Mouse (Mus musculus) intestine, embryonic 14.5 days (tissue): ENCODE results near the gene Atp13a2. TPM values are rescaled to one million over a fixed set of nuclear protein-coding genes. Genes with fewer than 3 reads are reported as not detected.

Source experiments
- ATAC-seq: fragments of 200-750 bp; cut with Nextera tagmentation; replicated peaks from 2 replicates; pipeline ENCODE4 v1.8.0; 2017; ENCODE audit warnings: low read depth, moderate number of reproducible peaks, moderate TSS enrichment, moderate library complexity; ENCODE audit not compliant: low FRiP score, low TSS enrichment
- DNase-seq: peaks from one replicate; pipeline ENCODE4 v3.0.0-alpha.2; 2018; ENCODE audit warnings: low spot score
- H3K27ac ChIP-seq: fragments of 300-500 bp; sonication (generic); 2 replicates; pipeline ENCODE4 v1.5.1; 2014; ENCODE audit warnings: low read depth, mild to moderate bottlenecking, control low read depth
- H3K27me3 ChIP-seq: fragments of 300-500 bp; sonication (generic); replicated peaks from 2 replicates; pipeline ENCODE4 v1.6.1; 2014; ENCODE audit warnings: low read length, control low read depth; ENCODE audit not compliant: control insufficient read depth, insufficient read depth
- H3K36me3 ChIP-seq: fragments of 300-500 bp; sonication (generic); 2 replicates; pipeline ENCODE4 v1.6.1; 2014; ENCODE audit warnings: low read length, control low read depth; ENCODE audit not compliant: control insufficient read depth, insufficient read depth
- H3K4me1 ChIP-seq: fragments of 300-500 bp; sonication (generic); replicated peaks from 2 replicates; pipeline ENCODE4 v1.6.1; 2014; ENCODE audit warnings: low read length, control low read depth, mixed read lengths; ENCODE audit not compliant: control insufficient read depth, insufficient read depth
- H3K4me2 ChIP-seq: fragments of 300-500 bp; sonication (generic); 2 replicates; pipeline ENCODE4 v1.6.1; 2014; ENCODE audit warnings: low read length
- H3K4me3 ChIP-seq: fragments of 300-500 bp; sonication (generic); 2 replicates; pipeline ENCODE4 v1.5.1; 2014; ENCODE audit warnings: low read depth, low read length, control low read depth, mixed read lengths
- H3K9ac ChIP-seq: fragments of 300-500 bp; sonication (generic); 2 replicates; pipeline ENCODE4 v1.6.1; 2014; ENCODE audit warnings: mild to moderate bottlenecking, low read length
- H3K9me3 ChIP-seq: fragments of 300-500 bp; sonication (generic); 2 replicates; pipeline ENCODE4 v1.6.1; 2016; ENCODE audit warnings: low read length, control low read depth; ENCODE audit not compliant: control insufficient read depth
- WGBS: fragments of 180-500 bp; shearing (Covaris S2); extraction: QIAGEN DNeasy Blood & Tissue Kit; methylation state at CpG from one replicate; pipeline ENCODE4 v1.1.7; 2014; 5-methylcytosine and 5-hydroxymethylcytosine counted together
- polyA plus RNA-seq: library from polyadenylated mRNA; unstranded; fragments of >200 nt; fragmentation: Nextera tagmentation; extraction: Ambion mirVana; gene quantifications from 2 replicates; pipeline ENCODE4 v1.2.1, GENCODE M21; 2014

Gene Atp13a2
- polyA plus RNA-seq, 1 experiment from 2014 or later: 40.0 TPM

DNA sequence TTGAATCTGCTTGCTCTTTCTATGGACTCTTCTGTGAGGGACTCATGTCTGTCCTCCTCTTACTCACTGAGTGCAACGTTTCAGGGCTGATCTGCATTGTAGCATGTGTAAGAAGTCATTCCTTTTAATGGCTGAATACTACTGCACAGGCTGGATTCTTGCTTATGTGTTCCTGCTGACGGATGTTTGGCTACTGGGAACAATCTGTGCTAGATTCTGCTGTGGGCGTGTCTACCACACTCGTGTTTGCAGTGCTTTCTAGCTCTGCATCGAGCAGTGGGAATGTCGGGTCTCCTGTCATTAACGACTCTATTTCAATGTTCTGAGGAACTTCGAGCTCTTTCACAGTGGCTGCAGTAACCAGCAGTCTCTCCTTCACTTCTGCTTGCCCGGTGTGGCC is 37.4 kb downstream of the Atp13a2 start:
- Histone ChIP-seq H3K4me2 (no peak overlapping the region), H3K9me3 (no peaks in the 10 kb centered on the region), H3K9ac (no peak overlapping the region), H3K4me3 (no peak overlapping the region), H3K27ac (no peak overlapping the region), H3K27me3 (no peaks in the 10 kb centered on the region), H3K36me3 (peaks cover 15% of the 10 kb centered on the region; the same call in 1 of the 2 replicates), H3K4me1 (peaks cover 26% of the 10 kb centered on the region)
- no peak for DNase-seq
- WGBS: 65% methylated on average over 9 of the region's 9 CpGs
- no peak for ATAC-seq

DNA sequence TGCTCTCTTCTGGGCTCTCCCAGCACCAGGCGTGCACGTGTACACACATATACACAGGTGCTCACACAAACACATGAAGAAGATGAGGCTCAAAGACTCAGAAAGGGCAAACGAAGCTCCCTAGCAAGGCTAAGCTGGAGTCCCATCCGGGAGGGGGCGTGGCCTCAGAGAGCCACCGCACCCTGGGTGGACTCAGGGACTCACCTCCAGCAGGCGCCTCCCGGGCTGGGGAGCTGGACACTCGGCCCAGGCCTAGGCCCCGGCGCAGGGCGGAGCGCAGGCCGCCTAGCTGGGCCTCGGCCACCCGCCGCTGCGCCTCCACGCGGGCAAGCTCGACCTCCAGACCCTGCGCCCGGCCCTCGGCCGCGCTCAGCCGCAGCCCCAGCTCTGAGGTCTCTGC is 38.3 kb downstream of the Atp13a2 start:
- 0 out of 2 replicates have a peak, but pooled peaks cover 23% of the 10 kb centered on the region for H3K36me3 ChIP-seq
- 83% methylated on average over 27 of the region's 27 CpGs for WGBS
- no peak overlapping the region for H3K4me3 ChIP-seq
- ATAC-seq: no peak
- no peak overlapping the region for H3K4me2 ChIP-seq
- H3K27me3 ChIP-seq: no peaks in the 10 kb centered on the region
- DNase-seq: no peak
- no peak overlapping the region for H3K9ac ChIP-seq
- H3K27ac ChIP-seq: no peak overlapping the region
- peaks cover 23% of the 10 kb centered on the region for H3K4me1 ChIP-seq
- no peaks in the 10 kb centered on the region for H3K9me3 ChIP-seq

GRCm38 (mm10) chr4:141030541-141031206 is 44.0 kb downstream of the Atp13a2 start:
- ATAC-seq: no peak
- DNase-seq: no peak
- no peaks in the 10 kb centered on the region for H3K9me3 ChIP-seq

DNA sequence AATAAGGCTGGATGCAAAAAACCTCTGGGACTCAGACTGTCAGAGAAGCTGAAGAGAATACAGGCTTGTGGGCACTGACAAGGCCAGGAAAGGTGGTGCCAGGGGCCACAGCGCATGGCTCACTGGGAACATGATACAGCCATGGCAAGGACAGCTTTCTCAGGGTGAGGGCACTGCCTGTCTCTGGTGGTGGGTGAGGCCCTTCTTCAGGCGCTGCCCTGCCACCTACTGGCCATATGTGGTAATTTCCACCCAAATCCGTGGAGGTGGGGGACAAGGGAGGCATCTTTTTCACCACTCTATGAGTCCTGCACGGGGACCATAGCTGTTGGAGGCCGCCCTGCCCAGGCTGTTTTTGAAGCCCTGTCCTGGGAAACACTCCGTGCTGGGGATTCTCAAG is 45.1 kb downstream of the Atp13a2 start:
- Histone ChIP-seq H3K4me2 (no peak overlapping the region), H3K27me3 (no peaks in the 10 kb centered on the region), H3K9me3 (no peaks in the 10 kb centered on the region), H3K4me3 (no peak overlapping the region), H3K27ac (no peak overlapping the region), H3K9ac (no peak overlapping the region), H3K36me3 (peaks cover 47% of the 10 kb centered on the region), H3K4me1 (no peaks in the 10 kb centered on the region)
- DNase-seq (peak; percentile 92), ATAC-seq (peak; percentile 54)
- 9% methylated on average over 6 of the region's 6 CpGs for WGBS

More at GRCm38 (mm10) chr4:141030541-141031206, 44.0 kb downstream of the Atp13a2 start:
- no peak overlapping the region for H3K9ac ChIP-seq
- no peaks in the 10 kb centered on the region for H3K4me1 ChIP-seq
- WGBS: 90% methylated on average over 18 of the region's 18 CpGs
- no peaks in the 10 kb centered on the region for H3K27me3 ChIP-seq
- no peak overlapping the region for H3K27ac ChIP-seq
- no peak overlapping the region for H3K4me2 ChIP-seq
- peaks cover 38% of the 10 kb centered on the region for H3K36me3 ChIP-seq
- no peak overlapping the region for H3K4me3 ChIP-seq

DNA sequence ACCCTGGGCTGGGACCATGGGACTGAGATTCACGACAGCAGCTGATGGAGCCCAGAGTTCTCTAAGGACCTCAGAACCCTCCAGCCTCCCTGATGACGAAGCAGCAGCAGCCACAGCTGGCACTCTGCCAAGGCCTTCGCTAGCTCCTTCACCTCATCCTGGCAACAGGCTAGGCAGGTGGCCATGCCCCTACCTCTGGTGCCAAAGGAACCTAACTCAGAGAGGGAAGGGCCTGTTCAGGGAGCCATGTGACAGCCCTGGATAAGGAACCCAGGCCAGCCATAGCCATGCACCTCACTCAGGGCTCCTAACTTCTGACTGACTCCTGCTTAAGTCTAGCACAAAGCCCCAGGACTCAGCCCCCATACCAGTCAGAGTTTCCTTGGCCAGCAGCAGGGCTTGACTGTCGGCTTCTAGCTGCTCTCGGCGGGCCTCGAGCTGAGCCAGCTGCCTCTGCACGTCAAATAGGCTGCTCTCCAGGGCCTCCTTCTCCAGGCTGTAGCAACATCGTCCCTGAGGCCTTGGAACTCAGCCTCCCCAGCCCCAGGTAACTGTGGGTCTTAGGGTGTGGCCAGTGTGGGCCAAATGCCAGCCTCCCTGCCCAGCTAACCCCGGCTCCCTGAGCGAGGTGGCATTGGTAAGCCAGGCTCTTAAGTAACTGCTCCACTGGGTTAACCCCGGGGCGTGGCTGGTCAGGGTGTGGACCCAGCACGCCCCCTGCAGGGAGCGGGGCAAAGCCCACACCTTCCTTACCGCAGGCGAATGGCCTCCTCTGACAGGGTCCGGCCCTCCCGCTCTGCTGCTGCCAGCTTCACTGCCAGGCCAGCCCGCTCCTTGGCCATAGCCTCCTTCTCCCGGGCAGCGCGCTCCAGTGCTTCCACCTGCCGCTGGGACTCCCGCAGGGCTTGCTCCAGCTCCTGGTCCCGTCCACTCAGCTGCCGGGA is 47.2 kb downstream of the Atp13a2 start:
- Histone ChIP-seq H3K4me3 (no peak overlapping the region), H3K4me1 (no peaks in the 10 kb centered on the region), H3K27me3 (no peaks in the 10 kb centered on the region), H3K27ac (no peak overlapping the region), H3K9ac (no peak overlapping the region), H3K36me3 (peaks cover 44% of the 10 kb centered on the region), H3K9me3 (no peaks in the 10 kb centered on the region), H3K4me2 (no peak overlapping the region)
- ATAC-seq (no peak), DNase-seq (no peak)
- WGBS: 76% methylated on average over 27 of the region's 27 CpGs

- no peaks in the 10 kb centered on the region; the same call in 1 of the 2 replicates for H3K4me1 ChIP-seq
- H3K36me3 ChIP-seq: peaks cover 24% of the 10 kb centered on the region; the same call in 1 of the 2 replicates
- no peak overlapping the region for H3K4me2 ChIP-seq
- H3K27ac ChIP-seq: no peak overlapping the region
- WGBS: 53% methylated on average over 12 of the region's 12 CpGs
- H3K4me3 ChIP-seq: no peak overlapping the region
- H3K9me3 ChIP-seq: no peaks in the 10 kb centered on the region
- no peak overlapping the region for H3K9ac ChIP-seq
- ATAC-seq (0 out of 2 replicates have a peak, but pooled peaks have one; percentile 8), DNase-seq (no peak)
- no peaks in the 10 kb centered on the region for H3K27me3 ChIP-seq
These were observed 54.4 kb downstream of the Atp13a2 start for GRCm38 (mm10) chr4:141041117-141041516.

DNA sequence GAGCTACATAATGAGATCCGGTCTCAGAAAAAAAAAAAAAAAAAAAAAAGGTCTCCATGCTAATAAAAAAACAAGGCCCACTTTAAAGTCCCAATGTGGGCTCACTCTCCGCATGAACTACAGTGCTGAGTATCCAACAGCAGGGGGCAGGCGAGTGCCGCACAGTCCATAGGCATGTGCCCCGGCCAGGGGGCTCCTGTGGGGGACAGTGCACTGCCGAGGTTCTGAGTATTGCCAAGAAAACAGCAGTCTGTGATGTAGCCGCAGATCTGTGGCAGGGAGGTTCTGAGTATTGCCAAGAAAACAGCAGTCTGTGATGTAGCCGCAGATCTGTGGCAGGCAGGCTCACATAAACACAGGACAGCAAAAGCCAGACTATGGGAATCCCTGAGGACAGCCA is 58.1 kb downstream of the Atp13a2 start:
- peak; percentile 91 for DNase-seq

DNA sequence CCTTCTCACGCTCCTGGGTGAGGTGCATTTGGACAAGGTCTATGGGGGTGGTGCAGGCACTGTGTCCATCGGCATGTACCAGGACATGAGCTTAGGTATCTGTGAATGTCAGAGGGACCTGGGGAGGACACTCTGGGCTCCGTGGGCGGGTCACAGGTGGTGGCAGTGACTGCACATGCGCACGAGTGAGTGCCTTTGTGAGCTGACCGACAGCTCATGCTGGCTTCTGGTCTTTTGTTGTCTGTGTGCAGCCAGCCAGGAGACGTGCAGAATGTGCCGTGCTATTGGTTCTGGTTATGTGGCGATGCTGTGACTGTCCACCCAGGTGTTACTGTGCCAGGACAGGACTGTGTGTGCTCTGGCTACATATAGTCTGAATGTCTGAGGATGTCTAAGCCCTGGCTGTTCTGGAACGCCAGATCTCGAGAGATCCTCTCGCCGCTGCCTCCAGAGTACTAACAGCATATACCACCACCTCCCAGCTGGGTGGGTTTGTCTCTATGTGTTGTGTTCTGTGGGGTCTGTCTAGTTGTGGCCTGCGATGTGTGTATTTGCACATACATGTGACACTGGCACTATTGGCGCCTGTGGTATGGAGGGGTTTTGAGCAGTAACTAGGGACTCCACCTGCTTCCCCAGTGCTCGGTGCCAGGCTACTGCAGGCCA is 62.3 kb downstream of the Atp13a2 start:
- Histone ChIP-seq H3K27me3 (no peaks in the 10 kb centered on the region), H3K4me3 (no peak overlapping the region), H3K4me1 (peaks cover 3% of the 10 kb centered on the region; the same call in 1 of the 2 replicates), H3K4me2 (no peak overlapping the region), H3K9me3 (no peaks in the 10 kb centered on the region), H3K36me3 (peaks cover 7% of the 10 kb centered on the region; the same call in 1 of the 2 replicates), H3K9ac (no peak overlapping the region), H3K27ac (no peak overlapping the region)
- DNase-seq (no peak), ATAC-seq (no peak)
- WGBS: 84% methylated on average over 17 of the region's 17 CpGs

More for the DNA sequence above, 58.1 kb downstream of the Atp13a2 start:
- no peak overlapping the region for H3K4me2 ChIP-seq
- H3K36me3 ChIP-seq: peaks cover 13% of the 10 kb centered on the region; the same call in 1 of the 2 replicates
- no peaks in the 10 kb centered on the region for H3K27me3 ChIP-seq
- ATAC-seq: peak; percentile 85
- no peak overlapping the region for H3K4me3 ChIP-seq
- H3K27ac ChIP-seq: peak overlapping the region; percentile 76
- no peak overlapping the region for H3K9ac ChIP-seq
- H3K9me3 ChIP-seq: no peaks in the 10 kb centered on the region
- WGBS: 12% methylated on average over 8 of the region's 8 CpGs
- H3K4me1 ChIP-seq: no peaks in the 10 kb centered on the region; the same call in 1 of the 2 replicates
